Mouse (Mus musculus) heart, embryonic 16.5 days (tissue): ENCODE measurements around the gene Gm20388. TPM values are rescaled to one million over a fixed set of nuclear protein-coding genes. Genes with fewer than 3 reads are reported as not detected.

Source experiments
- ATAC-seq: fragments of 200-750 bp; cut with Nextera tagmentation; replicated peaks from 2 replicates; pipeline ENCODE4 v1.8.0; 2017; ENCODE audit warnings: moderate number of reproducible peaks; ENCODE audit not compliant: insufficient read depth, low FRiP score; ENCODE audit errors: extremely low read depth
- H3K27ac ChIP-seq: fragments of 300-500 bp; sonication (generic); 2 replicates; pipeline ENCODE4 v1.5.1; 2014; ENCODE audit warnings: mild to moderate bottlenecking, low read length, control low read depth, moderate library complexity
- H3K27me3 ChIP-seq: fragments of 300-500 bp; sonication (generic); 2 replicates; pipeline ENCODE4 v1.6.1; 2014; ENCODE audit warnings: low read length, mixed read lengths; ENCODE audit not compliant: control insufficient read depth, insufficient read depth
- H3K36me3 ChIP-seq: fragments of 300-500 bp; sonication (generic); 2 replicates; pipeline ENCODE4 v1.6.1; 2014; ENCODE audit not compliant: control insufficient read depth, insufficient read depth
- H3K4me1 ChIP-seq: fragments of 300-500 bp; sonication (generic); 2 replicates; pipeline ENCODE4 v1.6.1; 2014; ENCODE audit warnings: low read length, mixed read lengths; ENCODE audit not compliant: control insufficient read depth, insufficient read depth
- H3K4me2 ChIP-seq: fragments of 300-500 bp; sonication (generic); 2 replicates; pipeline ENCODE4 v1.6.1; 2014; ENCODE audit warnings: low read depth, mild to moderate bottlenecking, control low read depth, low read length
- H3K4me3 ChIP-seq: fragments of 300-500 bp; sonication (generic); 2 replicates; pipeline ENCODE4 v1.5.1; 2014; ENCODE audit warnings: mild to moderate bottlenecking, control low read depth, low read length
- H3K9ac ChIP-seq: fragments of 300-500 bp; sonication (generic); 2 replicates; pipeline ENCODE4 v1.6.1; 2014; ENCODE audit warnings: low read length, control low read depth
- H3K9me3 ChIP-seq: fragments of 300-500 bp; sonication (generic); replicated peaks from 2 replicates; pipeline ENCODE4 v1.6.1; 2016; ENCODE audit warnings: low read length; ENCODE audit not compliant: control insufficient read depth
- WGBS: fragments of 180-500 bp; shearing (Covaris S2); extraction: QIAGEN DNeasy Blood & Tissue Kit; methylation state at CpG from one replicate; pipeline ENCODE4 v1.1.7; 2014; 5-methylcytosine and 5-hydroxymethylcytosine counted together
- polyA plus RNA-seq: library from polyadenylated mRNA; unstranded; fragments of >200 nt; fragmentation: Nextera tagmentation; extraction: Ambion mirVana; gene quantifications from 2 replicates; pipeline ENCODE4 v1.2.1, GENCODE M21; 2015

Gm20388 gene
- polyA plus RNA-seq, 1 experiment from 2014 or later: 4.5 TPM

- Histone ChIP-seq H3K36me3 (peaks cover 22% of the 10 kb centered on the region), H3K9ac (no peak overlapping the region), H3K9me3 (no peaks in the 10 kb centered on the region), H3K27ac (no peak overlapping the region), H3K4me1 (peaks cover 6% of the 10 kb centered on the region), H3K4me3 (no peak overlapping the region), H3K4me2 (no peak overlapping the region), H3K27me3 (no peaks in the 10 kb centered on the region)
- ATAC-seq: no peak
- 83% methylated on average over 11 of the region's 11 CpGs for WGBS
Measured at GRCm38 (mm10) chr8:121557746-121558145, 1647.1 kb downstream of the Gm20388 start.

- peaks cover 18% of the 10 kb centered on the region for H3K36me3 ChIP-seq
- H3K27me3 ChIP-seq: no peaks in the 10 kb centered on the region
- WGBS: 88% methylated on average over 16 of the region's 16 CpGs
- ATAC-seq: no peak
- H3K4me2 ChIP-seq: no peak overlapping the region
- no peak overlapping the region for H3K4me3 ChIP-seq
- no peak overlapping the region for H3K27ac ChIP-seq
- H3K9me3 ChIP-seq: no peaks in the 10 kb centered on the region
- peaks cover 11% of the 10 kb centered on the region for H3K4me1 ChIP-seq
- H3K9ac ChIP-seq: no peak overlapping the region
Measured at GRCm38 (mm10) chr8:121558538-121558937, 1647.9 kb downstream of the Gm20388 start.

GRCm38 (mm10) chr8:121559801-121560200, 1649.2 kb downstream of the Gm20388 start:
- ATAC-seq: no peak
- H3K27ac ChIP-seq: no peak overlapping the region
- peaks cover 11% of the 10 kb centered on the region for H3K4me1 ChIP-seq
- H3K27me3 ChIP-seq: no peaks in the 10 kb centered on the region
- no peak overlapping the region for H3K9ac ChIP-seq
- H3K4me3 ChIP-seq: no peak overlapping the region
- H3K4me2 ChIP-seq: no peak overlapping the region
- H3K9me3 ChIP-seq: no peaks in the 10 kb centered on the region
- peaks cover 6% of the 10 kb centered on the region; the same call in 1 of the 2 replicates for H3K36me3 ChIP-seq
- WGBS: 89% methylated on average over 12 of the region's 12 CpGs

GRCm38 (mm10) chr8:121560432-121561100, 1649.9 kb downstream of the Gm20388 start:
- WGBS: 94% methylated on average over 7 of the region's 7 CpGs
- Histone ChIP-seq H3K36me3 (peaks cover 6% of the 10 kb centered on the region; the same call in 1 of the 2 replicates), H3K4me1 (peaks cover 11% of the 10 kb centered on the region), H3K9me3 (no peaks in the 10 kb centered on the region), H3K27me3 (no peaks in the 10 kb centered on the region), H3K4me3 (no peak overlapping the region), H3K27ac (no peak overlapping the region), H3K4me2 (no peak overlapping the region), H3K9ac (no peak overlapping the region)
- no peak for ATAC-seq

GRCm38 (mm10) chr8:121561636-121562345, 1651.2 kb downstream of the Gm20388 start:
- no peak overlapping the region for H3K27ac ChIP-seq
- H3K4me2 ChIP-seq: no peak overlapping the region
- H3K36me3 ChIP-seq: peaks cover 6% of the 10 kb centered on the region; the same call in 1 of the 2 replicates
- no peaks in the 10 kb centered on the region for H3K27me3 ChIP-seq
- no peak for ATAC-seq
- WGBS: 76% methylated on average over 16 of the region's 16 CpGs
- H3K4me1 ChIP-seq: peaks cover 11% of the 10 kb centered on the region
- no peak overlapping the region for H3K9ac ChIP-seq
- no peaks in the 10 kb centered on the region for H3K9me3 ChIP-seq
- no peak overlapping the region for H3K4me3 ChIP-seq

- H3K36me3 ChIP-seq: peaks cover 6% of the 10 kb centered on the region; the same call in 1 of the 2 replicates
- peak; percentile 86 for ATAC-seq
- H3K9ac ChIP-seq: peak overlapping the region; percentile 30
- no peaks in the 10 kb centered on the region for H3K27me3 ChIP-seq
- H3K4me3 ChIP-seq: no peak overlapping the region
- peak overlapping the region; percentile 20; the same call in 1 of the 2 replicates for H3K4me2 ChIP-seq
- peaks cover 11% of the 10 kb centered on the region for H3K4me1 ChIP-seq
- WGBS: 42% methylated on average over 9 of the region's 9 CpGs
- H3K27ac ChIP-seq: peak overlapping the region; percentile 52
- H3K9me3 ChIP-seq: no peaks in the 10 kb centered on the region
Measured at GRCm38 (mm10) chr8:121562941-121563351, 1652.3 kb downstream of the Gm20388 start.

GRCm38 (mm10) chr8:121563701-121564100, 1653.1 kb downstream of the Gm20388 start:
- H3K36me3 ChIP-seq: peaks cover 2% of the 10 kb centered on the region; the same call in 1 of the 2 replicates
- H3K4me1 ChIP-seq: peaks cover 11% of the 10 kb centered on the region
- ATAC-seq: no peak
- WGBS: 75% methylated on average over 6 of the region's 6 CpGs
- H3K27ac ChIP-seq: peak overlapping the region; percentile 52
- no peaks in the 10 kb centered on the region for H3K27me3 ChIP-seq
- H3K9ac ChIP-seq: no peak overlapping the region
- no peaks in the 10 kb centered on the region for H3K9me3 ChIP-seq
- no peak overlapping the region for H3K4me3 ChIP-seq
- no peak overlapping the region for H3K4me2 ChIP-seq

GRCm38 (mm10) chr8:121568321-121568720, 1657.7 kb downstream of the Gm20388 start:
- no peak overlapping the region for H3K9ac ChIP-seq
- H3K9me3 ChIP-seq: no peaks in the 10 kb centered on the region
- ATAC-seq: no peak
- H3K27me3 ChIP-seq: no peaks in the 10 kb centered on the region
- H3K4me1 ChIP-seq: peaks cover 6% of the 10 kb centered on the region
- no peak overlapping the region for H3K27ac ChIP-seq
- WGBS: 72% methylated on average over 6 of the region's 6 CpGs
- no peak overlapping the region for H3K4me2 ChIP-seq
- no peak overlapping the region for H3K4me3 ChIP-seq
- H3K36me3 ChIP-seq: no peaks in the 10 kb centered on the region

- Histone ChIP-seq H3K4me2 (peak overlapping the region; percentile 39), H3K27ac (no peak overlapping the region), H3K9ac (no peak overlapping the region)
Measured at GRCm38 (mm10) chr8:121570335-121570734, 1659.7 kb downstream of the Gm20388 start.

More at GRCm38 (mm10) chr8:121570335-121570734, 1659.7 kb downstream of the Gm20388 start:
- peak overlapping the region; percentile 13 for H3K4me3 ChIP-seq
- H3K36me3 ChIP-seq: no peaks in the 10 kb centered on the region
- no peaks in the 10 kb centered on the region for H3K9me3 ChIP-seq
- no peak for ATAC-seq
- H3K4me1 ChIP-seq: peaks cover 7% of the 10 kb centered on the region
- H3K27me3 ChIP-seq: no peaks in the 10 kb centered on the region
- WGBS: 66% methylated on average over 21 of the region's 21 CpGs
